Mouse (Mus musculus) left cerebral cortex, postnatal 10 days (tissue): Measurements from ENCODE around the gene Acot8. TPM values are rescaled to one million over a fixed set of nuclear protein-coding genes. Genes with fewer than 3 reads are reported as not detected.

Experiments used
- total RNA-seq, 2 experiments: library from RNA; stranded (reverse); gene quantifications; 2 replicates each; pipeline ENCODE4 v1.2.3; 2021

Gene Acot8
- total RNA-seq, 2 experiments from 2014 or later: 22.1 to 30.0 TPM

Other genes starting within 250 kb of the Acot8 start
- gene Wfdc2, start 242.5 kb downstream of the Acot8 start, total RNA-seq: under 1 TPM in 1 of 2 experiments, not detected in 1; 0.84 TPM
- gene Spint3, start 231.4 kb downstream of the Acot8 start, total RNA-seq: not detected
- gene Wfdc6a, start 219.4 kb downstream of the Acot8 start, total RNA-seq: 1 to 10 TPM in 1 of 2 experiments, under 1 TPM in 1; 0.47 to 1.7 TPM
- gene Eppin, start 211.3 kb downstream of the Acot8 start, total RNA-seq: not detected
- gene Wfdc6b, start 191.4 kb downstream of the Acot8 start, total RNA-seq: not detected
- gene Wfdc8, start 191.3 kb downstream of the Acot8 start, total RNA-seq: not detected
- gene Wfdc16, start 166.1 kb downstream of the Acot8 start, total RNA-seq: not detected
- not detected for gene Wfdc10, start 148.8 kb downstream of the Acot8 start, total RNA-seq
- not detected for gene Wfdc9, start 148.3 kb downstream of the Acot8 start, total RNA-seq
- gene Wfdc11, start 130.8 kb downstream of the Acot8 start, total RNA-seq: not detected
- not detected for gene Wfdc13, start 119.8 kb downstream of the Acot8 start, total RNA-seq
- gene Spint4, start 106.4 kb downstream of the Acot8 start, total RNA-seq: not detected
- gene Spint5, start 89.6 kb downstream of the Acot8 start, total RNA-seq: not detected
- 1 to 10 TPM in 1 of 2 experiments, under 1 TPM in 1; 0.94 to 1.1 TPM for gene Wfdc3, start 59.0 kb downstream of the Acot8 start, total RNA-seq
- 10 to 100 TPM; 32.7 to 34.1 TPM for gene Dnttip1, start 58.9 kb downstream of the Acot8 start, total RNA-seq
- gene Ube2c, start 35.0 kb downstream of the Acot8 start, total RNA-seq: 1 to 10 TPM; 4.1 to 6.4 TPM
- not detected for gene Tnnc2, start 24.9 kb downstream of the Acot8 start, total RNA-seq
- gene Snx21, start 19.1 kb downstream of the Acot8 start, total RNA-seq: 10 to 100 TPM; 48.1 to 49.2 TPM
- gene Zswim3, start 216 bp upstream of the Acot8 start, total RNA-seq: 1 to 10 TPM; 8.9 to 9.0 TPM
- gene Zswim1, start 17.8 kb upstream of the Acot8 start, total RNA-seq: 10 to 100 TPM; 19.6 to 20.3 TPM
- under 1 TPM in 1 of 2 experiments, not detected in 1; 0.58 TPM for gene Spata25, start 23.7 kb upstream of the Acot8 start, total RNA-seq
- 10 to 100 TPM; 77.5 to 78.8 TPM for gene Ctsa, start 28.0 kb upstream of the Acot8 start, total RNA-seq
- 1 to 10 TPM; 5.4 to 6.7 TPM for gene Neurl2, start 28.6 kb upstream of the Acot8 start, total RNA-seq
- gene Pltp, start 52.8 kb upstream of the Acot8 start, total RNA-seq: 10 to 100 TPM; 63.8 to 79.4 TPM
- 10 to 100 TPM; 41.4 to 45.9 TPM for gene Pcif1, start 74.4 kb upstream of the Acot8 start, total RNA-seq
- gene Zfp335, start 106.9 kb upstream of the Acot8 start, total RNA-seq: 10 to 100 TPM; 22.7 to 24.4 TPM
- 1 to 10 TPM; 2.9 to 3.4 TPM for gene Mmp9, start 135.9 kb upstream of the Acot8 start, total RNA-seq
- gene Slc12a5, start 155.9 kb upstream of the Acot8 start, total RNA-seq: 100 to 1,000 TPM; 350 to 355 TPM
- gene Ncoa5, start 230.0 kb upstream of the Acot8 start, total RNA-seq: 10 to 100 TPM; 61.1 to 61.2 TPM